Mouse (Mus musculus) forebrain, embryonic 10.5 days (tissue): ENCODE results near the gene Scn2b. TPM values are rescaled to one million over a fixed set of nuclear protein-coding genes. Genes with fewer than 3 reads are reported as not detected.

Experiments
- DNase-seq: peaks from one replicate; pipeline ENCODE4 v3.0.0-alpha.2; 2017; ENCODE audit warnings: low spot score; ENCODE audit errors: extremely low spot score
- H3K27ac ChIP-seq: fragments of 300-500 bp; sonication (generic); 2 replicates; pipeline ENCODE4 v1.5.1; 2016; ENCODE audit warnings: mild to moderate bottlenecking
- H3K27me3 ChIP-seq: fragments of 300-500 bp; sonication (generic); 2 replicates; pipeline ENCODE4 v1.6.1; 2016; ENCODE audit warnings: mild to moderate bottlenecking; ENCODE audit not compliant: poor library complexity, severe bottlenecking
- H3K36me3 ChIP-seq: fragments of 300-500 bp; sonication (generic); replicated peaks from 2 replicates; pipeline ENCODE4 v1.6.1; 2016; ENCODE audit warnings: mild to moderate bottlenecking, moderate library complexity
- H3K4me1 ChIP-seq: fragments of 300-500 bp; sonication (generic); 2 replicates; pipeline ENCODE4 v1.6.1; 2016
- H3K4me3 ChIP-seq: fragments of 300-500 bp; sonication (generic); 2 replicates; pipeline ENCODE4 v1.5.1; 2016; ENCODE audit warnings: mild to moderate bottlenecking, moderate library complexity
- H3K9me3 ChIP-seq: fragments of 300-500 bp; sonication (generic); 2 replicates; pipeline ENCODE4 v1.6.1; 2016; ENCODE audit warnings: mild to moderate bottlenecking, moderate library complexity
- WGBS: fragments of 180-500 bp; shearing (Covaris S2); methylation state at CpG from one replicate; pipeline ENCODE4 v1.1.7; 2016; 5-methylcytosine and 5-hydroxymethylcytosine counted together
- polyA plus RNA-seq: library from polyadenylated mRNA; unstranded; fragments of >200 nt; fragmentation: Nextera tagmentation; extraction: Ambion mirVana; gene quantifications from 2 replicates; pipeline ENCODE4 v1.2.1, GENCODE M21; 2016

The Scn2b gene
- polyA plus RNA-seq, 1 experiment from 2014 or later: 3.6 TPM

DNA sequence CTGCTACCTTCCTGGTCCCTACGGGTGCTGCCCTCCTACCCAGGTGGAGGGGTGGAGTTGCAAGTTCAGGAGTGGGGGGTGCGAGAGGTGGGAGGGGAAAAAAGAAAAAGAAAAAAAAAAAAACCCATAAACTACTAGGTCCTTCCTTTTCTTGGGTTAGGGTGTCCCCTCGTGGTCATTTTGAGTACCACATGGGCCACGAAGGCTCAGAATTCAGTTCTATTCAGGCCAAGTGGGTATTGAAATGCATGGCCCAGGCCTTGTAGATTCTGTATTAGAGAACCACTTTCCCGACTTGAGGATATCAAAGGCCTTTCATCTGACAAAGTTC is 28.6 kb downstream of the Scn2b start:
- Histone ChIP-seq H3K9me3 (no peaks in the 10 kb centered on the region), H3K4me1 (peaks cover 18% of the 10 kb centered on the region), H3K36me3 (no peaks in the 10 kb centered on the region), H3K4me3 (peak overlapping the region; percentile 53), H3K27ac (no peak overlapping the region), H3K27me3 (peaks cover 87% of the 10 kb centered on the region)
- DNase-seq: peak; percentile 54
- 1% methylated on average over 5 of the region's 5 CpGs for WGBS

DNA sequence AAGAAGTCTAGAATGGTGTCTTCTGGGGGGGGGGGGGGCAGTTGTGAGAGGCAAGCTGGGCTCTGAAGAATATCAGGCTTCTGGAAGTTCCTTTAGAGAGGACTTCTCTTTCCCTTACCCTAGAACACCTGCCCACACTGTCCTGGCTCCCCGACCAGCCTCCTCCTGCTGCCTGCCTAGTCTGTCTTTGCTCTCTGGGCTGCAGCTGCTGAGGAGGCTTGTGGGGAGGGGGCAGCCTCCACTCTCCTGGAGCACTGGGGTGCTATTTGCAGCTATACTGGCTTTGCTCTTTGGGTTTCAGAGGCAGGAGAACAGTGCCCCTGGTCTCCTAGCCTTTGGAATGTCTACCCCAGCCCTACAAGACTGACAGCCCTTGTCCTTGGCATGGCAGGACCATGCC is 33.4 kb downstream of the Scn2b start:
- Histone ChIP-seq H3K9me3 (no peaks in the 10 kb centered on the region), H3K27ac (no peak overlapping the region), H3K27me3 (peaks cover 40% of the 10 kb centered on the region), H3K4me1 (peaks cover 2% of the 10 kb centered on the region), H3K36me3 (no peaks in the 10 kb centered on the region), H3K4me3 (no peak overlapping the region)
- 71% methylated on average over 1 of the region's 1 CpGs for WGBS
- no peak for DNase-seq

DNA sequence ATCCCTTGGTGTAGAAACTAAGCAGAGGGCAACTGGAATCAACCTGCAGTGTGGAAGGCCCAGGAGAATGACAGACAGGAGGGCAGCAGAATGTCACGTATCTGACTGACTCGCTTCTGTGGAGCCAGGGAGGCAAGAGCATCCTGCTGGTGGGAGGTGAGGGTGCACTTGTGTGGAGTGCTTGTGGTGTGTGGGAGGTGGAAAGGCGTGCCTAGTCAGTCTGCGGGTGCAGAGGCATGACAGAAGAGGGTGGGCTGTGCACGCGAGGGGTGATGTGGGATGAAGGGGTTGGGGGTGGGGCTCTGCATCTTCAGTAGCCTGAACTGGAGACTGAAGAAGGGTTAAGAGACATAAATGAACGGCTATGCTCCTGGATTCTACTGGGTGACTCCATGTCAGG is 35.8 kb downstream of the Scn2b start:
- Histone ChIP-seq H3K27ac (no peak overlapping the region), H3K4me3 (no peak overlapping the region), H3K9me3 (no peaks in the 10 kb centered on the region), H3K27me3 (peaks cover 15% of the 10 kb centered on the region; the same call in 1 of the 2 replicates), H3K4me1 (no peaks in the 10 kb centered on the region), H3K36me3 (no peaks in the 10 kb centered on the region)
- WGBS: 79% methylated on average over 7 of the region's 7 CpGs
- DNase-seq: no peak

DNA sequence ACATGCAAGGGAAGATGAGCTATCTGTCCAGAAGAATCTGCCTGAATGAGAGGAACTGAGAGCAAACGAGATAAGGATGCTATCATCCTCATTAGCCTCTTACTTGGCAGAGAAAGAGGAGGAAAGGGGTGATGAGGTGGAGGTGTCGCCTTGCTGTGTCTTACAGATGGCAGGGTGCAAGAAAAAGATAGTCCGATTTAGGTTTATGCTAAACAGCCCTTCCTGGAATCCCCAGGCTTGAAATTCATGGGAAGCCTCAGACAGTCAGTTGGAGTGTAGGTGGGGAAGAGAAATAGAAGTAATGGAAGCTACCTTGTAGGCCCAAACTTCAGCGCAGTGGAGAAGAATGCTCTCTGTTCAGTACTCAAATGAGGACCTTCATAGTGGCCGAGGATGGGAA is 50.3 kb downstream of the Scn2b start:
- H3K9me3 ChIP-seq: no peaks in the 10 kb centered on the region
- H3K27ac ChIP-seq: no peak overlapping the region
- DNase-seq: no peak
- H3K36me3 ChIP-seq: no peaks in the 10 kb centered on the region
- H3K4me1 ChIP-seq: no peaks in the 10 kb centered on the region
- 80% methylated on average over 5 of the region's 5 CpGs for WGBS
- no peak overlapping the region for H3K4me3 ChIP-seq
- H3K27me3 ChIP-seq: no peaks in the 10 kb centered on the region

DNA sequence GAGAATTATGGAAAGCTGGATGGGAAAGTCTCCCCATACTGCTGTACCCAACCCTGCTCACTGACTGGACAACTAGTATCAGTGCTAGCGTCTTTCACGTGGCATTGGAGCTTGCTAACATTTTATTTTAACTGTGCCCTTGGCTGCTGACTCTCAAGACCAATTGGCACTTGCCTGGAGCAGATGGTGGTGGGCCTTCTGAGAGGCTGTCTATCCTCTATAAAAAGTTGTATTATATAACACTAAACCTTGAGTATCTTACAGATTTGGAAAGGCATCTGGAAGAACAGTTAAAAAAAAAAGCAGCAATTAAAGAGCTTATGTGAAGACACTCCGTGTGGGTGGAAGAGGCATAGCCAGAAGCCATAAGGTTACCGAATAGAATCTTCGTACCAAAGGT is 52.6 kb downstream of the Scn2b start:
- WGBS: 89% methylated on average over 5 of the region's 5 CpGs
- Histone ChIP-seq H3K9me3 (no peaks in the 10 kb centered on the region), H3K27me3 (no peaks in the 10 kb centered on the region), H3K36me3 (no peaks in the 10 kb centered on the region), H3K4me1 (no peaks in the 10 kb centered on the region), H3K4me3 (no peak overlapping the region), H3K27ac (no peak overlapping the region)
- no peak for DNase-seq

DNA sequence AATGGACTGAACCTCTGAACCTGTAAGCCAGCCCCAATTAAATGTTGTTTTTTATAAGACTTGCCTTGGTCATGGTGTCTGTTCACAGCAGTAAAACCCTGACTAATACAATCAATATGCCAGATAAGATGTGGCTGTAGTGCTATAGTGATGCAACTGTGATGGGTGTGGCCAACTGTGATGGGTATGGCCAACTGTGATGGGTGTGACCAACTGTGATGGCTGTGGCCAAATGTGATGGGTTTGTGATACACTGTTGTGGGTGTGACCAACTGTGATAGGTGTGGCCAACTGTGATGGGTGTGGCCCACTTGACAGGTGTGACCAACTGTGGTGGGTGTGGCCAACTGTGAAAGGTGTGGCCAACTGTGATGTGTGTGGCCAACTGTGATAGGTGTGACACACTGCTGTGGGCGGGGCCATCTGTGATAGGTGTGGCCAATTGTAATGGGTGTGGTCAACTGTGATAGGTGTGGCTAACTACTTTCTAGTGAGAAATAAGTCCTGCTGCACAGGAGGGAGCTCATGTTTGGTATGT is 53.6 kb downstream of the Scn2b start:
- H3K4me1 ChIP-seq: no peaks in the 10 kb centered on the region
- no peak overlapping the region for H3K27ac ChIP-seq
- H3K9me3 ChIP-seq: no peaks in the 10 kb centered on the region
- WGBS: 81% methylated on average over 1 of the region's 1 CpGs
- H3K27me3 ChIP-seq: no peaks in the 10 kb centered on the region
- H3K4me3 ChIP-seq: no peak overlapping the region
- DNase-seq: no peak
- no peaks in the 10 kb centered on the region for H3K36me3 ChIP-seq

DNA sequence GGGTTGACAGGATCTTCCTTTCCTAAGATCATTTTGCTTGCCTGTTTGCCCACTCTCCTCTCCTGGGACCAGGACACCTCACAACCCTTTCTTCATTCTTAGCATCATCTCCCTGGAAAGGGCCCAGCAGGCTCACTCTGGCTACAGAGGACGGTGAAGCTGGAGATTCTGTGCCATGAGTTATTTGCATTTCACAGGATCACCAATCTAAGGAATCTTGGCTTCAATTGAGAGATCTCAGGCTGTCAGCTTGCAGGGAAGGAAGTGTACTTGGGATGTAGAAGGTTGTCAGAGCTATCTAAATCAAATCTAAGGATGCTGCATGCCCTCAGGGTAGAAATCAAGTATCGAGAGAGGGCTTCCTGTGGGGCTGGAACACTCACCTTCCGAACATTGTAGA is 55.9 kb downstream of the Scn2b start:
- 73% methylated on average over 3 of the region's 3 CpGs for WGBS
- H3K9me3 ChIP-seq: no peaks in the 10 kb centered on the region
- H3K4me3 ChIP-seq: no peak overlapping the region
- H3K4me1 ChIP-seq: no peaks in the 10 kb centered on the region
- no peaks in the 10 kb centered on the region for H3K27me3 ChIP-seq
- DNase-seq: no peak
- H3K27ac ChIP-seq: no peak overlapping the region
- H3K36me3 ChIP-seq: no peaks in the 10 kb centered on the region

DNA sequence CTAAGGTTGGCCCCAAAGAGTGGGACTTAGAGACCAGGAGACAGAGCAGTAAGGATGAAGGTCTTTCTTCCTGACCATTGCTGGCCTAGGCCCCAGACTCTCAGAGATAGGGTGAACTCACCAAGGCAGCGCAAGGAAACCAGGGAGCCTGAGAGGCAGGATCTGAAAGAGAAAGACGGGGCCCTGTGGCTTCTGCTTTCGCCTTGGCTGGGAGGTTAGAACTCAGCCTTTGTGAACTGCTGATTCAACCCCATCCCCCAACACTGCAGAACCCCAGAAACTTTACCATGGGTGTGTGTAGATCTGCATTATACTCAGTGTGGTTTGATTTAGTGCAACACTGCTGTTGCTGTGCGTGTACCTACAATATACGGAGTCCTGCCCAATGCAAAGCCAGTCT is 61.7 kb downstream of the Scn2b start:
- Histone ChIP-seq H3K9me3 (no peaks in the 10 kb centered on the region), H3K36me3 (no peaks in the 10 kb centered on the region), H3K4me1 (no peaks in the 10 kb centered on the region), H3K27ac (no peak overlapping the region), H3K4me3 (no peak overlapping the region), H3K27me3 (no peaks in the 10 kb centered on the region)
- DNase-seq: no peak
- 85% methylated on average over 5 of the region's 5 CpGs for WGBS

Other genes with a start within 250 kb of the Scn2b start
- gene Kmt2a, start 236.5 kb upstream of the Scn2b start, polyA plus RNA-seq: 10.3 and 10.8 TPM in 2 replicates
- 509 and 532 TPM in 2 replicates for gene Atp5l, start 197.0 kb upstream of the Scn2b start, polyA plus RNA-seq
- 23.8 and 24.8 TPM in 2 replicates for gene Ube4a, start 152.2 kb upstream of the Scn2b start, polyA plus RNA-seq
- not detected in 2 replicates for gene Cd3g, start 137.4 kb upstream of the Scn2b start, polyA plus RNA-seq
- gene Cd3d, start 136.0 kb upstream of the Scn2b start, polyA plus RNA-seq: not detected in 2 replicates
- not detected in 2 replicates for gene Cd3e, start 108.2 kb upstream of the Scn2b start, polyA plus RNA-seq
- gene Mpzl2, start 78.0 kb upstream of the Scn2b start, polyA plus RNA-seq: 3.2 and 3.5 TPM in 2 replicates
- 2.3 and 2.7 TPM in 2 replicates for gene Mpzl3, start 62.6 kb upstream of the Scn2b start, polyA plus RNA-seq
- 0.52 and 0.54 TPM in 2 replicates for gene Jaml, start 38.6 kb upstream of the Scn2b start, polyA plus RNA-seq
- 0.25 and 0.41 TPM in 2 replicates for gene Scn4b, start 20.6 kb downstream of the Scn2b start, polyA plus RNA-seq
- not detected in 2 replicates for gene BC049352, start 64.2 kb downstream of the Scn2b start, polyA plus RNA-seq
- 0.19 TPM in 1 of 2 replicates, not detected in the other for gene Tmprss4, start 86.3 kb downstream of the Scn2b start, polyA plus RNA-seq
- 0.42 and 0.50 TPM in 2 replicates for gene Il10ra, start 151.4 kb downstream of the Scn2b start, polyA plus RNA-seq
- 0.12 TPM in 1 of 2 replicates, not detected in the other for gene Tmprss13, start 201.3 kb downstream of the Scn2b start, polyA plus RNA-seq